ENCODE assay signal across 9 mouse cellular contexts in the genomic region with DNA sequence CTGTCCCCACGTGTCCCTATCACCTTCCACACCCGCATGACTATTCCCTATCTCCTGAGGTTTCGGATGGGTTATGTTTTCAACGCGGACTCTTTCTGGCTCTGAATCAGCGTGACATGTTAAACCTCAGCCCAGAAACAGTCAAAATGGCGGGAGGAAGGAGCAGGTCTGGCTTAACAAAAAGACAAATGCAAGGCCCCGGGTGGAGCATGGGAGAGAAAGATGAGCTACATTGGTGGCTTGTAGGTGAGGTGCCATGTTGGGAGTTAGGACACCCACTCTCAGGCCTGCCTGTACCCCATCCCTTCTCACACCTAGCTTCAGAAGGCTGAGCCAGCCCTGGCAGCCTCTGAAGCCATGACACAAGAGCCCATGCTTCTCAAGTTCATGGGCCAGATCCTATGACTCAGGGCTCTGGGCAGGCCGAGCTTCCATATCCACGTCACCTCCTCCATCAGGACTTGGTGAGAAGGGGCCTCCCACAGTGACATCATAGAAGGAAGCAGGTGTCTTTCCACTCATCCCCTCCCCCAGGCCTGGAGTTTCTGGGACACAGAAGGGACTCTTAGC.
DNase-seq lines count a peak whose midpoint lies in the region; ATAC-seq and TF ChIP-seq lines count a peak whose summit lies in the region.
"Had no signal": no experiment of that assay in that cellular context is flagged by ENCODE, and none has a peak within 500 bp of the region (broad histone marks: within the 10 kb centered on the region; RNA-seq: fewer than 3 reads in every experiment).

No protein-coding gene starts in this region.

- H3K36me3 ChIP-seq in spleen, adult 2 months (ENCODE audit: control insufficient read depth, insufficient read depth, low read length): no peaks in the 10 kb centered on the region
- H3K36me3 ChIP-seq in embryonic facial prominence, embryonic 15.5 days: no peaks in the 10 kb centered on the region
- H3K36me3 ChIP-seq in intestine, embryonic 14.5 days (ENCODE audit: control insufficient read depth, insufficient read depth, low read length): no peaks in the 10 kb centered on the region
- H3K36me3 ChIP-seq in lung, postnatal 0 days (ENCODE audit: insufficient read depth, low read length): no peaks in the 10 kb centered on the region
- H3K36me3 ChIP-seq: limb, embryonic 12.5 days had no signal

- no peak for TF ChIP-seq POLR2A in spleen, adult 2 months (IDR thresholded peaks at IDR 0.05; ENCODE audit: low read depth, low read length)

- no peak overlapping the region for H3K4me2 ChIP-seq in embryonic facial prominence, embryonic 15.5 days (replicated peaks)
- H3K4me2 ChIP-seq in intestine, embryonic 14.5 days (ENCODE audit: low read length): no peak overlapping the region
- peak overlapping the region; percentile 47; the same call in 1 of the 2 replicates for H3K4me2 ChIP-seq in lung, postnatal 0 days (replicated peaks; ENCODE audit: low read depth, low read length)

- no peaks in the 10 kb centered on the region for H3K9me3 ChIP-seq in embryonic facial prominence, embryonic 15.5 days (replicated peaks)
- no peaks in the 10 kb centered on the region for H3K9me3 ChIP-seq in intestine, embryonic 14.5 days (ENCODE audit: control insufficient read depth, low read length)
- no peaks in the 10 kb centered on the region for H3K9me3 ChIP-seq in lung, postnatal 0 days (ENCODE audit: low read length)
- H3K9me3 ChIP-seq: limb, embryonic 12.5 days had no signal

- H3K9ac ChIP-seq in embryonic facial prominence, embryonic 15.5 days: no peak overlapping the region
- no peak overlapping the region for H3K9ac ChIP-seq in intestine, embryonic 14.5 days (ENCODE audit: low read length)
- H3K9ac ChIP-seq in lung, postnatal 0 days (replicated peaks; ENCODE audit: low read depth): no peak overlapping the region
- H3K9ac ChIP-seq: limb, embryonic 12.5 days had no signal

- H3K4me3 ChIP-seq in spleen, adult 2 months (ENCODE audit: extremely low read depth, insufficient read depth, insufficient read length): no peak overlapping the region
- H3K4me3 ChIP-seq in embryonic facial prominence, embryonic 15.5 days (replicated peaks): no peak overlapping the region
- H3K4me3 ChIP-seq in intestine, embryonic 14.5 days (ENCODE audit: low read depth, low read length): no peak overlapping the region
- H3K4me3 ChIP-seq in lung, postnatal 0 days (ENCODE audit: low read depth, low read length): no peak overlapping the region
- H3K4me3 ChIP-seq in left cerebral cortex, adult 2 months: no peak overlapping the region
- H3K4me3 ChIP-seq: limb, embryonic 12.5 days had no signal

- TF ChIP-seq CTCF in spleen, adult 2 months (IDR thresholded peaks at IDR 0.05; ENCODE audit: extremely low read depth, insufficient read depth, insufficient read length, insufficient replicate concordance): no peak
- no peak for TF ChIP-seq CTCF in lung, postnatal 0 days (IDR thresholded peaks at IDR 0.05)
- no peak for TF ChIP-seq CTCF in left cerebral cortex, adult 2 months (IDR thresholded peaks at IDR 0.05)

- WGBS in spleen, adult 2 months: 69% methylated on average over 10 of the region's 10 CpGs
- WGBS in embryonic facial prominence, embryonic 15.5 days: 59% methylated on average over 10 of the region's 10 CpGs
- 72% methylated on average over 10 of the region's 10 CpGs for WGBS in intestine, embryonic 14.5 days
- WGBS in lung, postnatal 0 days: 39% methylated on average over 10 of the region's 10 CpGs

- DNase-seq in spleen, adult 2 months (ENCODE audit: low read depth in 1 of 2, low spot score in 2 of 2): no peak
- no peak for DNase-seq in spleen, adult 18-20 months
- no peak for DNase-seq in intestine, embryonic 14.5 days (ENCODE audit: low spot score)
- DNase-seq in lung, postnatal 0 days (ENCODE audit: low spot score): peak; percentile 93
- no peak for DNase-seq in left cerebral cortex, adult 9 months (ENCODE audit: low spot score in 2 of 2)
- DNase-seq in left cerebral cortex, adult 2 months (ENCODE audit: extremely low spot score in 1 of 2, low spot score in 2 of 2): no peak
- no peak for DNase-seq in embryo, embryonic 9.5 days (ENCODE audit: extremely low spot score)

- H3K27ac ChIP-seq in spleen, adult 2 months (ENCODE audit: insufficient read depth, low read length): peak overlapping the region; percentile 12; the same call in 1 of the 2 replicates
- peak overlapping the region; percentile 58; the same call in 1 of the 2 replicates for H3K27ac ChIP-seq in embryonic facial prominence, embryonic 15.5 days (replicated peaks)
- peak overlapping the region; percentile 38; the same call in 1 of the 2 replicates for H3K27ac ChIP-seq in intestine, embryonic 14.5 days (ENCODE audit: low read depth)
- H3K27ac ChIP-seq in lung, postnatal 0 days (ENCODE audit: low read length): peak overlapping the region; percentile 86
- H3K27ac ChIP-seq in left cerebral cortex, adult 2 months: no peak overlapping the region

- H3K4me1 ChIP-seq in spleen, adult 2 months (ENCODE audit: control insufficient read depth, insufficient read depth, insufficient read length): peaks cover 30% of the 10 kb centered on the region
- H3K4me1 ChIP-seq in embryonic facial prominence, embryonic 15.5 days: peaks cover 76% of the 10 kb centered on the region
- peaks cover 55% of the 10 kb centered on the region for H3K4me1 ChIP-seq in intestine, embryonic 14.5 days (replicated peaks; ENCODE audit: control insufficient read depth, insufficient read depth, low read length)
- H3K4me1 ChIP-seq in lung, postnatal 0 days (ENCODE audit: insufficient read depth, low read depth, low read length): peaks cover 31% of the 10 kb centered on the region

- no peak for TF ChIP-seq EP300 in lung, postnatal 0 days (IDR thresholded peaks at IDR 0.05)

- intact Hi-C loops in left cerebral cortex, adult 2 months (cut with DNase I): loop anchor here (5.0 kb wide), 1 partner anchor 374 kb away; no protein-coding TSS in a partner anchor

- no peaks in the 10 kb centered on the region for H3K27me3 ChIP-seq in spleen, adult 2 months (ENCODE audit: control insufficient read depth, insufficient read depth, low read length)
- no peaks in the 10 kb centered on the region for H3K27me3 ChIP-seq in embryonic facial prominence, embryonic 15.5 days
- no peaks in the 10 kb centered on the region for H3K27me3 ChIP-seq in intestine, embryonic 14.5 days (replicated peaks; ENCODE audit: control insufficient read depth, insufficient read depth, low read length)
- H3K27me3 ChIP-seq in lung, postnatal 0 days (replicated peaks; ENCODE audit: insufficient read depth, low read length): no peaks in the 10 kb centered on the region

- ATAC-seq in embryonic facial prominence, embryonic 15.5 days (ENCODE audit: insufficient number of reproducible peaks, low FRiP score, low TSS enrichment, low read depth): no peak
- ATAC-seq in intestine, embryonic 14.5 days (replicated peaks; ENCODE audit: low FRiP score, low TSS enrichment, low read depth): no peak
- peak; percentile 33 for ATAC-seq in lung, postnatal 0 days
